Mouse (Mus musculus) heart, adult 2 months (tissue): ENCODE data around the gene Ofcc1. TPM values are rescaled to one million over a fixed set of nuclear protein-coding genes. Genes with fewer than 3 reads are reported as not detected.

ENCODE experiments used
- DNase-seq, 2 experiments: peaks; one replicate each; pipeline ENCODE4 v3.0.0; 2021
- H3K27ac ChIP-seq: fragments of 200-600 bp; 2 replicates; pipeline ENCODE4 v1.8.1; 2022
- H3K27me3 ChIP-seq: fragments of 200-500 bp; 2 replicates; pipeline ENCODE4 v1.6.1; 2012; ENCODE audit warnings: mild to moderate bottlenecking, low read length, inconsistent platforms, mixed read lengths; ENCODE audit not compliant: control insufficient read depth, insufficient read depth
- H3K36me3 ChIP-seq: fragments of 200-500 bp; 2 replicates; pipeline ENCODE4 v1.6.1; 2012; ENCODE audit warnings: low read length, inconsistent platforms; ENCODE audit not compliant: control insufficient read depth, insufficient read depth
- H3K4me1 ChIP-seq: fragments of 200-500 bp; 2 replicates; pipeline ENCODE4 v1.6.1; 2011; ENCODE audit warnings: low read length; ENCODE audit not compliant: control insufficient read depth, insufficient read depth
- H3K4me3 ChIP-seq: fragments of 200-600 bp; 2 replicates; pipeline ENCODE4 v1.8.1; 2022
- H3K79me2 ChIP-seq: fragments of 200-500 bp; replicated peaks from 2 replicates; pipeline ENCODE4 v1.6.1; 2012; ENCODE audit warnings: mild to moderate bottlenecking, inconsistent platforms, low read length, moderate library complexity, mixed read lengths; ENCODE audit not compliant: control insufficient read depth, insufficient read depth
- H3K9ac ChIP-seq: fragments of 200-500 bp; 2 replicates; pipeline ENCODE4 v1.6.1; 2012; ENCODE audit warnings: low read depth, mild to moderate bottlenecking, control low read depth, inconsistent platforms, low read length, mixed read lengths
- CTCF ChIP-seq: fragments of 200-600 bp; IDR thresholded peaks from 2 replicates; pipeline ENCODE4 v1.8.1; 2022; ENCODE audit warnings: antibody characterized with exemption, mild to moderate bottlenecking, moderate library complexity
- EP300 ChIP-seq: fragments of 200-500 bp; IDR thresholded peaks from 2 replicates; pipeline ENCODE4 v1.6.1; 2011; ENCODE audit warnings: low read depth, low read length, control low read depth; ENCODE audit not compliant: insufficient read depth
- POLR2A ChIP-seq: fragments of 200-500 bp; IDR thresholded peaks from 2 replicates; pipeline ENCODE4 v1.6.1; 2011; ENCODE audit warnings: mild to moderate bottlenecking, low read depth, low read length, control low read depth; ENCODE audit not compliant: insufficient read depth
- WGBS: fragments of 180-500 bp; shearing (Covaris S2); methylation state at CpG from one replicate; pipeline ENCODE4 v1.1.7; 2018; 5-methylcytosine and 5-hydroxymethylcytosine counted together
- intact Hi-C: fragments of 180-260 bp; cut with DNase I; formaldehyde crosslinking; loops from one replicate; pipeline ENCODE4 v1.15.1; 2025
- polyA plus RNA-seq: library from polyadenylated mRNA; depleted of rRNA; stranded (reverse); fragments of >200 nt; gene quantifications from 2 replicates; pipeline ENCODE4 v1.2.3, GENCODE M21; 2012
- total RNA-seq, 2 experiments: library from RNA; stranded (reverse); gene quantifications; 2 replicates each; pipeline ENCODE4 v1.2.3; 2021

Ofcc1 gene
- total and polyA plus RNA-seq, 3 experiments: 0.11 TPM; not detected in 2

GRCm38 (mm10) chr13:40070004-40070403 lies 291.2 kb downstream of the Ofcc1 start:
- WGBS: 73% methylated on average over 1 of the region's 1 CpGs
- TF ChIP-seq EP300 (no peak), POLR2A (no peak), CTCF (no peak)
- Histone ChIP-seq H3K27ac (no peak overlapping the region), H3K4me1 (no peaks in the 10 kb centered on the region), H3K9ac (no peak overlapping the region), H3K27me3 (no peaks in the 10 kb centered on the region), H3K79me2 (no peaks in the 10 kb centered on the region), H3K36me3 (no peaks in the 10 kb centered on the region), H3K4me3 (no peak overlapping the region)
- intact Hi-C loops: no loop called here
- DNase-seq: no peak

DNA sequence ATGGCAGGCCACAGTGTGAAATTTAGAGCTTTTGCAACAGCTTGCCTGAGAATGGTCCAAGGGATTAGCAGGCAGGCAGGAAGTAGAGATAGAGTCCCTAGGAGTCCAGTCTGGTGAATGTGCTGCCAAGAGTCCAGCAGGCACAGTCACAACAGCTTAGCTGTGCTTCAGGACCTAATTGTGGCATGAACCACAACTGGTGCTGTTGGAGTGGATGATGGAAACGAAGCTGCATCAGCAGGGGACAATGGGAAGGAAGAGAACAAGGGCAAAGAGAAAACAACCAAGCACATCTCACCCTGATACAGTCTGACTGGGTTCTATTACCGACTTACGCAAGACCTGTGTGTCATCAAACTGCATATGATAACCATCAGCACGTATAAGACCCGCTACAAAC lies 300.0 kb downstream of the Ofcc1 start:
- 81% methylated on average over 5 of the region's 5 CpGs for whole genome bisulfite sequencing
- intact Hi-C loops: no loop called here
- DNase-seq: no peak

GRCm38 (mm10) chr13:40037881-40038280 lies 323.4 kb downstream of the Ofcc1 start:
- WGBS: 88% methylated on average over 2 of the region's 2 CpGs

More for the DNA sequence above, 300.0 kb downstream of the Ofcc1 start:
- Histone ChIP-seq H3K4me3 (no peak overlapping the region), H3K27ac (no peak overlapping the region), H3K27me3 (no peaks in the 10 kb centered on the region), H3K4me1 (no peaks in the 10 kb centered on the region), H3K36me3 (no peaks in the 10 kb centered on the region), H3K79me2 (no peaks in the 10 kb centered on the region), H3K9ac (no peak overlapping the region)
- TF ChIP-seq EP300 (no peak), CTCF (no peak), POLR2A (no peak)

GRCm38 (mm10) chr13:40036981-40037765 lies 324.1 kb downstream of the Ofcc1 start:
- no peaks in the 10 kb centered on the region for H3K27me3 ChIP-seq
- no peaks in the 10 kb centered on the region for H3K79me2 ChIP-seq
- 75% methylated on average over 17 of the region's 17 CpGs for WGBS
- no peaks in the 10 kb centered on the region for H3K4me1 ChIP-seq
- H3K9ac ChIP-seq: no peak overlapping the region
- H3K4me3 ChIP-seq: no peak overlapping the region
- TF ChIP-seq CTCF (no peak), EP300 (no peak), POLR2A (no peak)
- H3K27ac ChIP-seq: no peak overlapping the region
- intact Hi-C loops: no loop called here
- no peak for DNase-seq
- H3K36me3 ChIP-seq: no peaks in the 10 kb centered on the region

More at GRCm38 (mm10) chr13:40037881-40038280, 323.4 kb downstream of the Ofcc1 start:
- Histone ChIP-seq H3K27ac (no peak overlapping the region), H3K27me3 (no peaks in the 10 kb centered on the region), H3K36me3 (no peaks in the 10 kb centered on the region), H3K9ac (no peak overlapping the region), H3K4me3 (no peak overlapping the region), H3K79me2 (no peaks in the 10 kb centered on the region), H3K4me1 (no peaks in the 10 kb centered on the region)
- DNase-seq: no peak
- no peak for TF ChIP-seq EP300
- TF ChIP-seq CTCF: no peak
- TF ChIP-seq POLR2A: no peak
- intact Hi-C loops: no loop called here

DNA sequence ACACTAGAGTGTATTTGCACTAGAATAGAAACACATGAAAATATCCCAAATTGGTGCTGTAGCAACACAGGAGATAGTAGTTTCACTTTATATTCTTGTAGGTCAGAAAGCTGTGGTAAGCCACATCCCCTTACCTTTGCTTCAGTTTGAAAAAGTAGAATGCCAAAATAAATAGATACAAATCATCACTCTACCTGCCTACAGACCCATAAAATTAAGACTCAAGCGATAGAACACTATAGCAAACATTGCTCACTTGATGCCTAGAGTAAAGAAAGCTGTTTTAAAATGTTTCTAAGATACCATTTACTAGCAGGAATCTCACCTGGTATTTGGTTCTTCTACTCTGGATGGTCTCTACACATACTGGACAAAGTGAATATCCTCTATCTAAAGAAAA lies 331.8 kb downstream of the Ofcc1 start:
- no peak overlapping the region for H3K27ac ChIP-seq
- H3K9ac ChIP-seq: no peak overlapping the region
- H3K79me2 ChIP-seq: no peaks in the 10 kb centered on the region
- no peaks in the 10 kb centered on the region for H3K4me1 ChIP-seq
- no peaks in the 10 kb centered on the region for H3K36me3 ChIP-seq
- intact Hi-C loops: no loop called here
- 85% methylated on average over 1 of the region's 1 CpGs for WGBS
- no peak for TF ChIP-seq CTCF
- no peak for TF ChIP-seq POLR2A
- TF ChIP-seq EP300: no peak
- DNase-seq: no peak
- no peaks in the 10 kb centered on the region for H3K27me3 ChIP-seq
- H3K4me3 ChIP-seq: no peak overlapping the region

DNA sequence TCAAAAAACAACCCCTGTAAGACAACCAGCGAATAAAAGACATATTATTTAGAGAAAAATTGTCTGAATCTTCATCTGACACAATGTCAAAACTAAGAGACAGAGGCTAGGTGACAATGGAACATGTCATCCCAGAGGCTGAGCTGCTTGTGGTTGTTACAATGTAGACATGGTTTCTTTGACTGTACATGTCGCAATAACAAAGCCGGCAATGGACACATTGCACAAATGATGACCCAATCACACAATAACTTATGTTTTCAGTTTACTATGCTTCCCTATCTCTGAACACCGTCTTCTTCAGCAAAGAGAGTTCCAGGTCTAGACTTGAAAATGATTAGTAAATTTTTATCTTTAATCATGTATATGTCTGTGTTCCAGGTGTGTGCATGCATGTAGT lies 332.4 kb downstream of the Ofcc1 start:
- no peaks in the 10 kb centered on the region for H3K36me3 ChIP-seq
- 83% methylated on average over 4 of the region's 4 CpGs for WGBS
- DNase-seq: no peak
- no peak for TF ChIP-seq CTCF
- TF ChIP-seq POLR2A: no peak
- no peak for TF ChIP-seq EP300
- H3K79me2 ChIP-seq: no peaks in the 10 kb centered on the region
- H3K4me1 ChIP-seq: no peaks in the 10 kb centered on the region
- intact Hi-C loops: no loop called here
- H3K27me3 ChIP-seq: no peaks in the 10 kb centered on the region
- no peak overlapping the region for H3K27ac ChIP-seq
- no peak overlapping the region for H3K4me3 ChIP-seq
- H3K9ac ChIP-seq: no peak overlapping the region
